Mouse (Mus musculus) brain, embryonic 14.5 days (tissue): ENCODE results near the gene Pard3b. TPM values are rescaled to one million over a fixed set of nuclear protein-coding genes. Genes with fewer than 3 reads are reported as not detected.
A peak's percentile ranks its signal among the peaks of the same experiment; 100 is the strongest.

Experiments
- DNase-seq: peaks from one replicate; pipeline ENCODE4 v3.0.0-alpha.2; 2011; ENCODE audit warnings: low read depth
- CTCF ChIP-seq: fragments of 200-500 bp; IDR thresholded peaks from 2 replicates; pipeline ENCODE4 v1.5.1; 2012; ENCODE audit warnings: inconsistent platforms, mild to moderate bottlenecking, moderate library complexity, borderline replicate concordance; ENCODE audit not compliant: insufficient read depth, insufficient read length; ENCODE audit errors: extremely low read depth
- POLR2A ChIP-seq: fragments of 200-500 bp; IDR thresholded peaks from 2 replicates; pipeline ENCODE4 v1.6.1; 2012; ENCODE audit warnings: mild to moderate bottlenecking, inconsistent platforms, borderline replicate concordance; ENCODE audit not compliant: poor library complexity, insufficient read depth, insufficient read length, severe bottlenecking; ENCODE audit errors: extremely low read depth
- polyA plus RNA-seq: library from polyadenylated mRNA; depleted of rRNA; stranded (reverse); fragments of >200 nt; gene quantifications from 2 replicates; pipeline ENCODE4 v1.2.3, GENCODE M21; 2012

The Pard3b gene
- polyA plus RNA-seq, 1 experiment, result 3.8 TPM

GRCm38 (mm10) chr1:61659931-61660330, 21.3 kb downstream of the Pard3b start:
- no peak for DNase-seq
- no peak for TF ChIP-seq POLR2A
- no peak for TF ChIP-seq CTCF

DNA sequence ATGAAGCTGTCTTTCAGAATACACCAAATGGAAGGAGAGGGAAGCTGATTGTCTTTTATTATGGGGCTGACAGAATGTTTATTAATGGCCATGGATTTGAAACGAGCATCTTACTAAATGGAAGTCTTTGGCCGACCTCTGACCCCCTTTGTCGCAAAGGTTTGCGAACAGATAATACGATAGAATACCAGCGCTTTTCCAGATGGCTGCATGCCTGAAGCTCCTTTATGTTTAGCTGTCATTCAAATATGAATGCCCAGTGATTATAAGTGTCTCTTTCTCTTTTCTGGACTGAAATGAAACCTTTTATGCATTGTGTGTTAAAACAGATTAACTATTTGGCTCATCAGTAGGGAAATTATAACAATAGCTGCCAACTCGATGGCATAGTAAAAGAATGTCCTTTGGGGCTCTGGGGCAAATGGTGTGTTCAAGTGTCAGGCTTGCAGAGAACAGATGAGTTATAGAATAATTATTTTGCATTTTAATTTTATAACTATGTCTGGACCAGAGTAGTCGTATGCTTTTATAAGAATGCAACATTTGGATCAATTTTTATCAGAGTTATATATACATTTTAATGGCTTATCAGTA, 46.7 kb downstream of the Pard3b start:
- TF ChIP-seq POLR2A, result no peak
- TF ChIP-seq CTCF, result no peak
- peak; percentile 82 for DNase-seq

- TF ChIP-seq CTCF (no peak), POLR2A (no peak)
- no peak for DNase-seq
Observed at GRCm38 (mm10) chr1:61685921-61686320, 47.3 kb downstream of the Pard3b start.

GRCm38 (mm10) chr1:61688301-61688700, 49.7 kb downstream of the Pard3b start:
- no peak for DNase-seq
- TF ChIP-seq POLR2A (no peak), CTCF (no peak)

DNA sequence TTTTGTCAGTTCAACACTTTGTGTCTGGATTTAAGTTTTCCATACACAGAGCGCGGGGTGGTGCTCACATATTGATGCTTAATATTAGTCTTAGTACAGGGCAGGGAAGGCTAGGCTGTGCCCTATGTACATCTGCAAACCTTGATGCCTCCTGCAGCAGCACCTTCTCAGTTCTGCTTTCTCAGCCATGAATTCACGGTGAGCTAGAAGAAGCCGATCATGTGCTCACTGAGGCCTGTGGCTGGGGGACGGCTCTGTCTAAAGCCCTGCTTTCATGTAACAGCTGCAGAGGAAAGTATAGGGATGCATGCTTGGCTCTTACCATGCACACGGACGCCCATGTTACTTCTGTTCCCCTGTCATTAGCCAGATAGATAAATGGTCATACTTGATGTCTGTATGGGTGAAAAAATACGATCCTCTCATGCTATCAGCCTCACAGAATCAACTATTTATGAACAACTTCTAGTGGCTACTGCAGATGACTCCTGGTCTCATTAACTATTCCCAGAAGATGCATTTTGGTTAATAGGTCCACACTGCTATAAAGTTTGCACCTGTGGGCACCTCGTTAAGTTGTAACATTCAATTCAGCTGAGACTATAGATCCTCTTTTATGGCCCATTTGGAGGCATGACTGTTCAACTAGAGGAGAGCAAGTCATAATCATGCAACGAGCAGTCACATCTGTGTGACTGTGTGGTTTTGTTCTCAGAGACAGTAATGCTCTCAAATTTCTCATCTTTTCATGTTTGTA, 60.0 kb downstream of the Pard3b start:
- no peak for TF ChIP-seq CTCF
- no peak for TF ChIP-seq POLR2A
- no peak for DNase-seq

DNA sequence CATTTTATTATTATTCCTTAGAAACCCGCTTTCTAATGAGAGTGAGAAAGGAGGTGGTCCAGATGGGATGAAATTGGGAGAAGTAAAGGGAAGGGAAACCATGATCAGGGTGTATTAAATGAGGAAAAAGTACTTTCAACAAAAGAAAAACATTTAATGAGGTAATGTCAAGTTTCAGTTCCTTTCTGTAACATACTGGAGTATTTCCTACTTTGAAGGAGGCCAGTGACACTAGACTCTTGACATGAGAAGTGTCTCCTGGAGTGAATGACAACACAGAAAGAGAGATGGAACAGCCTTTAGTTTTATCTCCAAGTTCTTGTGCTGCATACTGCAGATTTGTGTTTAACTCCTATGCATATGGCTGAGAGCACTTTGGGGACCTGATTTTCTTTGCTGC, 71.2 kb downstream of the Pard3b start:
- TF ChIP-seq POLR2A (no peak), CTCF (no peak)
- no peak for DNase-seq

- TF ChIP-seq POLR2A, result no peak
- TF ChIP-seq CTCF, result no peak
- no peak for DNase-seq
Observed at GRCm38 (mm10) chr1:61711523-61711922, 72.9 kb downstream of the Pard3b start.

GRCm38 (mm10) chr1:61729654-61730053, 91.0 kb downstream of the Pard3b start:
- DNase-seq, result no peak
- TF ChIP-seq CTCF (no peak), POLR2A (no peak)

- no peak for DNase-seq
- no peak for TF ChIP-seq POLR2A
- no peak for TF ChIP-seq CTCF
Observed at GRCm38 (mm10) chr1:61736550-61736949, 97.9 kb downstream of the Pard3b start.

DNA sequence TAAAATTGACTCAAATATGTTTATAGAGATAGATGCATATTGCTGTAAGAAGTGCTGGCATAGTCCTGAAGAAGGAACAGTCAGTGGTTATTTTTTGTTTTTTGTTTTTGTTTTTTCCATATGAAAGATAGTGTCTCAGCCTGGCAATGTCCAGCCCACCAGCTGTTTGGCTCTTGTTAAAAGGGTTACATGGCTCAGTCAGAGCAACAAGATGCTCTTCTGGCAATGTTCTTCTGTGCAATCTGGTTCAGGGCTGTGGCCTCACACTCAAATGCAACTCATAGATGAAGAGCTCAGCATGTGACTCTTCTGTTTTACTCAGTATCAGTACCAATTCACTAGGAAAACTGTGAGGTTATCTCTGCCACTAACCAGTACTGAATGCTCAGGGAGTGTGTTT, 104.2 kb downstream of the Pard3b start:
- TF ChIP-seq CTCF, result no peak
- no peak for TF ChIP-seq POLR2A
- DNase-seq, result no peak

DNA sequence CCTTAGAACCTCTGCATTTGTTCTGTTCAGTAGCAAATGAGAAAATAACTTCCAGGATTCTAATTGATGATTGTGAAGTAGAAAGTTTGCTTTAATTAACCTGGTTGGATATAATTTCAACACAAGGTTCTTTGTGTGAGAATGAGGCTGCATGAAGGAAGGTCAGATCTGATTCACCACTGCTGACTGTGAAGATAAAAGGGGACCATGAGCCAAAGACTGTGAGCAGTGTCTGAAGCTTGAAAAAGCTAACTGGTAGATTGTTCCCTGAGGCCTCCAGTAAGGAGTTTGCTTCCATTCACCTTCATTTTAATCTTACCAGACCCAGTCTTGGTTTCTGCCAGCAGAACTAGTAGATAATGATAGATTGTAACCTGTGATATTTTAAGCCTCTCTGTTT, 108.9 kb downstream of the Pard3b start:
- no peak for TF ChIP-seq POLR2A
- no peak for TF ChIP-seq CTCF
- no peak for DNase-seq

DNA sequence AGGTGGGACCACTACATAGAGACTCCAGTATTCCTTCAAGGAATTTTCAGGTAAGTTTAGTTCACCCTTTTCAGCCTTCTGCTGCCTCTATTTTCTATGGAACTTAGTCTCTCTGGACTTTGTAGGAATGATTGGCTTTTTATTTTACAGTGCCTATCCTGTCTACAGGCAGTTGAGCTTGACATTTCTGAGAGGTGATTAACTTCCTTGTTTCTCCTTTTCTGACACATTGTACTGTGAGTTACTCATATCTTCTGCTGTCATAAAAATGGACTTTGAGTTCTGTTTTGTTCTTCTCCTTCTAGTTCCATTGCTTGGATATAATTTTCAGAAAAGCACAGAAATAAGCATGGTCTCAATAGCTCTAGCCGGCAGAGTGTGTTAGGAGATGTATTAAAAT, 112.4 kb downstream of the Pard3b start:
- TF ChIP-seq POLR2A (no peak), CTCF (no peak)
- no peak for DNase-seq

DNA sequence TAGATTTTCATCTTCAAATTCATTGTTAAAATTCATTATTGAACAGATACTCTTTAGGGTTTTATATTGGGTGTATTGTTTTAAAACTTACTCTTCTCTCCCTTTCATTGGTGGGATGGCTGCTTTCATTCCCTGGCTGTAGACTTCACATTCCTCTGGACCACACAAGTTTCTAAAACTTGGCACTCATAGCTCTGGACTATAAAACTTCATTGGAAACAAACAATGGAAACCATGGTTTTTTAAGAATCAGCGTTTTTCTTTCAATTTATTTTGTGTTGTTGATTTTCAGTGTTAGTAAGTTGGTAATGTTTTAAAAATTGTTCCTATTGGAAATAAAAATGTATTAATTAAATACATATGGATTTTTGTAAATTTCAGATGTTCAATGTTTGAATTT, 118.1 kb downstream of the Pard3b start:
- no peak for DNase-seq
- TF ChIP-seq POLR2A (no peak), CTCF (no peak)
